Mouse (Mus musculus) neutrophil, adult 5-6 weeks (primary cell): ENCODE data around the gene Zc3h12a. TPM values are rescaled to one million over a fixed set of nuclear protein-coding genes. Genes with fewer than 3 reads are reported as not detected.
A peak's percentile ranks its signal among the peaks of the same experiment; 100 is the strongest.

ENCODE experiments used
- ATAC-seq: fragments of 151-379, 151-347 bp; 2 replicates; pipeline ENCODE4 v1.8.0; 2017; ENCODE audit warnings: mild to moderate bottlenecking, moderate TSS enrichment; ENCODE audit not compliant: insufficient number of reproducible peaks, poor library complexity, low FRiP score, severe bottlenecking; ENCODE audit errors: extremely low read depth
- total RNA-seq: library from RNA; stranded (forward); fragments of 200-1000 nt; gene quantifications from 2 replicates; pipeline ENCODE4 v1.2.3, GENCODE M21; 2017

Zc3h12a gene
- total RNA-seq, result 37.3 and 37.8 TPM in 2 replicates

GRCm38 (mm10) chr4:125127305-125128084 is at the start of gene Zc3h12a:
Gene Zc3h12a (minus strand): TSS chr4:125127840.
- ATAC-seq, result peak; percentile 62

DNA sequence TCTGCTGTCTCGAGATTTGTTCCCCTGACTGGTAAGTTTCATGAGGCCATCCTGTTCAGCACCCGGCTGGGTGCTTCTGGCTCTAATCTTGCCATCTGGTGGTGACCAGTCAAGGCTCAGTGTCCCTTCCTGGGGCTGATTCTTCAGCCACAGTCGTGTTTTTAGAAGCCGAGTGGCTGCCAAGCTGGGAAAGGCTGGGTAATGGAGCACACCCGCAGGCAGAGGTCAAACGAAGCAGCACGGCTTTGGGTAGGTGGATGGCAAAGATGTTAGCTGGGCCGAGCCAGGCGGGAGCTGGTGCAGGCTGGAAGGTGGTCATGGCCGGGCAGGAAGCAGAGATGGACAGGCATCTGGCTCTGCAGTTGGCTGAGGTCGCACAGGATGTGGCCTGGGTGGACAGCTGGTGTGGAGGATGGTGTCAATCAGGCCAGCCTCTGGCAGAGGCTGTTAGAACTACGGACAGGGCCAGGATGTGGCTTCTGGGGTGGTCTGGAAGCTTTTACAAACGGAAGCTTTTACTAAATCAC is 49.1 kb upstream of the Zc3h12a start:
- ATAC-seq, result no peak

GRCm38 (mm10) chr4:125176190-125176589 is 48.5 kb upstream of the Zc3h12a start:
- no peak for ATAC-seq

DNA sequence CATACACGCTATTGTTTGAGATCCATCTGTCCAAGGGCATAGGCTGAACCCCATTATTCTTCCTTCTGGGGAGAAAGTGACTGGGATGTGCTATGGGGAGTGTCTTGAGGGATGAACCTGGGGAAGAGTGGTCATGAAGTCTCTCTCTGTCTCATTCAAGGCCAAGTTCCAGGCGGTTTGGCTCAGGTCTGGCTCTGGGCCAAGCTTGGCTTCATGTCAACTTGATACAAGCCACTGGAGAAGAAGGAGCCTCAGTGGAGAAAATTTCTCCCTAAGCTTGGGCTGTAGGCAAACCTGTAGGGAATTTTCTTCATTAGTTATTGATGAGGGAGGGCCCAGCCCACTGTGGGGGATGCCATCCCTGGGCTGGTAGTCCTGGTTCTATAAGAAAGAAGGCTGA is 48.0 kb upstream of the Zc3h12a start:
- ATAC-seq, result no peak

GRCm38 (mm10) chr4:125174516-125175185 is 47.0 kb upstream of the Zc3h12a start:
- no peak for ATAC-seq

GRCm38 (mm10) chr4:125173150-125173549 is 45.5 kb upstream of the Zc3h12a start:
- no peak for ATAC-seq

- ATAC-seq, result no peak
Measured at GRCm38 (mm10) chr4:125172736-125173135, 45.1 kb upstream of the Zc3h12a start.

DNA sequence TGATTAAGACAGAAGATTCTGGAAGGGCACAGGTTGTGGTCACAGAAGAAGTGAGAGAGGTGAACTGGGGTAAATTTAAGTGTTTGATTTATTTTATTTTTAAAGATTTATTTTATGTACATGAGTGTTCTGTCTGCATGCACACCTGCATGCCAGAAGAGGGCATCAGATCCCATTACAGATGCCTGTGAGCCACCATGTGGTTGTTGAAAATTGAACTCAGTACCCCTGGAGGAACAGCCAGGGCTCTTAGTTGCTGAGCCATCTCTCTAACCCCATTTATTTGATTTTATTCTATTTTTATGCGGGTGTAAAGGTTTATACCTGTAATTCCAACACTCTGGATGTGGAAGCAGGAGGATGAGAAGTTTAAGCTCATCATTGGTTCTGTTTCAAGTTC is 40.1 kb upstream of the Zc3h12a start:
- no peak for ATAC-seq

DNA sequence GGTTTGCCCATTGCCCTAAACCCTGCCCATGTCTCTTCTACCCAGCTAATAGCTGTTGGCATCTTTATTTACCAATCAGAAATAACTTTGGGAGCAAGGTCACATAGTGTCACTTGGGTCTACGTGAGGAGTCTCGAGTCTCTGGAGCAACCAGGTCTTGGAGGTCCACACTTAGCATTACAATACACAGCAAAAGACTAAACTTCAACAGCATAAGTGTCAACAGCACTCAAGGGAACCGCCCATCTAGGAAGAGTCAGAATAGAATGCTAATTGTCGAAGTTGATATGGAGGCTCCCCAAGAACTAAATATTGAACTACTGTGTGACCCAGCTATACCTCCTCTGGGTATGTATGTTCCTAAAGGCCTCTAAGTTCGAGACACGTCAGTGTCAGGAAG is 37.2 kb upstream of the Zc3h12a start:
- no peak for ATAC-seq

DNA sequence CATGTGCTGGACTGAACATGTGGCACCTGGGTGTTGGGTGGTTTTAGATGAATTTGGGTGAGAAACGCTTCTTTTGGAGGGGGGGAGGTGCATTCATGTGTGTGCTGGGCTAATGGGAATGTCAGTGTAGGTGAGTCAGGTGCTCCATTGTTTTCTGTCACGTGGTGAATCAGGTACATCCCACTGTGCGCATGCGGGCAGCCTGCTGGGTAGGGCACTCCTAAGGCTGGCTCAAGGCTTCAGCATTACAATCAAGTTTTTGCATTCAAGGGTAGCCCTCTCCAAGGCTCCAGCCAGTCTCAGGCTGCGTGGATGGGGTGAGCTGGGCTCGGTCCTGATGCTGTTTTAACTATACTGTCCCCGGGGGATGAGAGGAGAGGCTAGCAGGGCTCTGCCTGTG is 35.1 kb upstream of the Zc3h12a start:
- ATAC-seq, result no peak

DNA sequence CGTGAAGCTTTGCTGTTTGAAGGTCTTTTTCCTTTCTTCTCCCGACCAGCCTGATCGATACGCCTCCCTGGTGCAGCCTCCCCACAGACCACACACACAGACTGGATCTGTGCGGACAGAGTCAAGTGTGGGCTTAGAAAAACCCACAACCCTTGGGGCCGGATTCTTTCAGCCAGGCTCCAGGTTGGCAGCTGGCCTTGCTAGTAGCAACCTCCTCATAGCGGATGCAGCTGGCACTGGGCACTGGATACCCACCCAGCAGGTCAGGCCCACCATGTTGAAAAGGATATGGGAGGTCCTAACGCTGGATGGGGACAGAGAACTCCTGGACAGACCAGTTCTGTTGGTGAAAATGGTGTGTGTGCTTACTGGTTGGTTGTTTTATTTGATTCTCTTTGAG is 33.8 kb upstream of the Zc3h12a start:
- no peak for ATAC-seq

DNA sequence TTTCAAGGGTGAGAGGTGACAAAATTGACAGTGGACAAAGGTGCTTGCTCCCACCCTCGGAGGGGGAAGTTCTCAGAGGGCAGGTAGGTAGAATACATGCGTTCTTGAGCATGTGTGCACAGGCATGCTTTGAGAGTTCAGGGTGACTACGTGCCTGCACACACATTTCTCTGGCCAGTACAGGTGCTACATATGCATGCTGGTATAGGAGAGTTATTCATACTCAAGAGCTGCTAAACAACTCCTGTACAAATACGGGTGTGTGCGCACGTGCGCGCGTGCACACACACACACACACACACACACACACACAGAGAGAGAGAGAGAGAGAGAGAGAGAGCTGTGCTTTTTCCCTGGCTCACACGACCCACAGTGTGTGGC is 33.3 kb upstream of the Zc3h12a start:
- ATAC-seq, result no peak

DNA sequence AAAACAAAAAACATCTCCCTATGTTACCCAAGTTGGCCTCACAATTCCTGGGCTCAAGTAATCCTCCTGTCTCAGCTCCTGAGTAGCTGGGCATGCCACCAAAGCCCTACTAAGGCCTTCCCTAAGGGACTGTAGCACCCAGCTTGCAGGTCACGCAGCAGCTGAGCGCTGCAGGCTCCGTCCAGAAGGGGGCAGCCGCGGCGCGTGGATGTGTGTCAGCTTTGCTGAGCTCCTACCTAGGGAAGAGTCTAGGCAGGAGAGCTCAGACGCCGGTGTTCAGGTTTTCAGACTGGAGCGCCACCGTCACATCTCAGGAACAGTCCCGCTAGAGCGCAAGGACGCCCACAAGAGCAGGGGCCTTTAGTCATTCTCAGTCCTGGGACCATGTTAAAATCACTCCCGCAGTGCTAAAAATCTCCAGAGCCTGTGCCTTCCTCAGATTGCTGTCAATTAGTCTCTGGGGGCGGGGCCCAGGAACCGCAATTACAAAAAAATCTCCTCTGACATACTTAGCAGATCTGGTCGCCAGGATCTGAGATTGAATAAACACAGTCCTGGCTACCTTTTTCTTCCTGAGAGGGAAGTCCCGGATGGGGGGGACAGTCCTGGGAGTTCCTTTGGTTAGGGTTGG is 32.8 kb upstream of the Zc3h12a start:
- peak; percentile 84 for ATAC-seq

DNA sequence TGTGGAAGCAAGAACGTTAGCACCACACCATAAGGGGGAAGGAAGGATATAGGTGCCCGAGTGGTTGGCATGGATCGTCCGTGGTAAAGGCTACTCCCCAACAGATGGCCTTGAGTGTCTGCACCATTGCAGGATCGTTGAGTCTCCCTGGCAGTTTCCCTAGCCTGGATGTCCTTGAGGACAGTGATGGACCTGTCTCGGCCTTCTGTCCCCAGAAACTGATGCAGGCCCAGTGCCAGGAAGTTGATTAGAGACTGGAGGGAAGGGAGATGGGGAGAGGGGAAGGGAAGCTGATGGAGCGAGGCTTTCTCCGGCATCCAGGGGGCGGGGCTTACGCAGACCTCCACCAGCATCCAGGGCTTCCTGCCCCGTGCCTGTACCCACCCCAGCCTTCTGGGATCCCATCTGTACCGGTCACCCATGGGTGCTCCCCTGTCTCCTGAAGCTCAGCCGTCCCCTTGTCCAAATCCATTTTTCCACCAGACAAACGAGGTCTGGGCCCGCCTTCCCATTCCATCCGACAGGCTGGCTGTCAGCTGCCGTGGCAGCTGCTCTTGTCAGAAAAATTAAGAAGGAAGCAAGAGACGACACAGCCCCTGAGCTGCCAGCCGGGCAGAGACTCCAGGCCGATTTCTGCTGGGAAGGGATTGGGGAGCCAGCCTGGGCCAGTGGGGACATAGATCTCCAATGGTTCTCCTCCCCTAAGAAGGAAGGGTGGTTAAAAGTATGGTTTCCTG is 31.1 kb upstream of the Zc3h12a start:
- no peak for ATAC-seq

DNA sequence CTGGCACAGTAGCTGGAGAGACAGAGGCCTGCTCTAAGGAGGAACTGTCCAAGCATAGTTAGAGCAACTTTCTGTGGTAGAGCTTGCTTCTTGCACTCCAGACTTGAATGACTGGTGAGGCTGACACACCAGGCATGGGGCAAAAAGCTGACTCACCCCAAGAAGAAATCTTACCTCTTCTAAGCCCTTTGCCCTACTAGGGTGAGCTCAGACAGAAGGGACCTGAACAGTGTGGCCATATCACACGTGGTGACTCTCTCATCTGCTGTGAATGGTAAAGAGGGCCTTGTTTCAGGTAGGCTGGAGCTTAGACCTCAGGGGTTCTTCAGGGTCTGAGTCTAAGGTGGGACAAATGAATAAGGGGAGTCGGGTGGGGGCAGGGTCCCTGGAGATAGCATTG is 30.4 kb upstream of the Zc3h12a start:
- ATAC-seq, result no peak

DNA sequence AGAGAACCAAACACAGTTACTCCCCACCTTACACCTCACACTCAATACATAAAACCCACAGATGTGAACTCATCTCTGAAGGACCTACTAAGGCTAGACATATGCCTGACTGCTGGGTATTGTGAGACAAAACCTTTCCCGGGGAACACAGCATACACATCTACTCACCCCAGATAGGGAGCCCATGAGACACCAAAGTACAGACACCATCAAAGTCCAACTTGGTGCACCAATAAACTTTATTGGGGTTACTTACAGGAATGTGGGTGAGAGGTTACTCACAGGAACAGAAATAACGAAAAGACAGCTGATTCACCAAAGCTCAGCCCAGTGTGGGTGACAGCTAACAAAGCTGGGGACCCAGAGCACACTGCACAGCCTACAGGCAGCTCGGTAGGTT is 29.7 kb upstream of the Zc3h12a start:
- no peak for ATAC-seq

GRCm38 (mm10) chr4:125155646-125156045 is 28.0 kb upstream of the Zc3h12a start:
- no peak for ATAC-seq

- no peak for ATAC-seq
Measured at GRCm38 (mm10) chr4:125153659-125154241, 26.1 kb upstream of the Zc3h12a start.

DNA sequence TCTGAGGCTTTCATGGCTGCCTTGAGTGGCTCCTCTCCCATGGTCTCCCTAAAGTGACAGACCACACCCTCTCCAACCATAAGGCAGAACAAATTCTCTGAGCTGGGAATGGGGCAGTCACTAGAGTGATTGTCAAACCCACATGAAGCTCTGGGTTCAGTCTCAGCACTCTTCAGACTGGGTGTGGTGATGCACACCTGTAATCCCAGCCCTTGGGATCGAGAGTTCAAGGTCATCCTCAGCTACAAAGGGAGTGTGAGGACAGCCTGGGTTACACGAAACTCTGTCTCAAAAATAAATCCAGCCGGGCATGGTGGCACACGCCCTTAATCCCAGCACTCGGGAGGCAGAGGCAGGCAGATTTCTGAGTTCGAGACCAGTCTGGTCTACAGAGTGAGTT is 24.8 kb upstream of the Zc3h12a start:
- no peak for ATAC-seq
